Mouse (Mus musculus) mouse embryonic stem cell (cell line): ENCODE measurements around the gene Mical2.

ENCODE experiments used
- in situ Hi-C, 2 experiments: fragments of 300-500 bp; cut with MboI; formaldehyde crosslinking; loops; 1 replicate in 1 of 2; 3 replicates in 1 of 2; pipeline ENCODE4 v1.14.3; 2019 to 2020; ENCODE audit warnings: low sequenced_read_pairs in 2 of 2, low pct_unique_long_range_greater_than_20kb in 1 of 2, mixed read lengths in 1 of 2; ENCODE audit not compliant: unreplicated experiment in 1 of 2

Gene Mical2

GRCm38 (mm10) chr7:112295426-112296221 is 70.0 kb downstream of the Mical2 start:
- in situ Hi-C loops, result no loop called here

GRCm38 (mm10) chr7:112298032-112298431 is 72.4 kb downstream of the Mical2 start:
- in situ Hi-C loops, result no loop called here

- in situ Hi-C loops, result no loop called here
These were observed 73.3 kb downstream of the Mical2 start for GRCm38 (mm10) chr7:112298871-112299422.

- in situ Hi-C loops, result no loop called here
These were observed 74.0 kb downstream of the Mical2 start for GRCm38 (mm10) chr7:112299521-112300096.

- in situ Hi-C loops, result no loop called here
These were observed 74.5 kb downstream of the Mical2 start for GRCm38 (mm10) chr7:112300141-112300540.

- in situ Hi-C loops, result no loop called here
These were observed 75.4 kb downstream of the Mical2 start for GRCm38 (mm10) chr7:112301052-112301451.

GRCm38 (mm10) chr7:112304382-112304781 is 78.7 kb downstream of the Mical2 start:
- in situ Hi-C loops, result no loop called here

- in situ Hi-C loops, result no loop called here
These were observed 83.8 kb downstream of the Mical2 start for GRCm38 (mm10) chr7:112309289-112310016.

- in situ Hi-C loops, result no loop called here
These were observed 84.3 kb downstream of the Mical2 start for GRCm38 (mm10) chr7:112310017-112310360.

- in situ Hi-C loops, result no loop called here
These were observed 87.6 kb downstream of the Mical2 start for GRCm38 (mm10) chr7:112313211-112313610.

- in situ Hi-C loops, result no loop called here
These were observed 88.0 kb downstream of the Mical2 start for GRCm38 (mm10) chr7:112313670-112314069.

- in situ Hi-C loops, result no loop called here
These were observed 90.6 kb downstream of the Mical2 start for GRCm38 (mm10) chr7:112316239-112316638.

- in situ Hi-C loops, result no loop called here
These were observed 91.8 kb downstream of the Mical2 start for GRCm38 (mm10) chr7:112317491-112317890.

- in situ Hi-C loops, result no loop called here
These were observed 92.7 kb downstream of the Mical2 start for GRCm38 (mm10) chr7:112318306-112318705.

- in situ Hi-C loops, result no loop called here
These were observed 93.8 kb downstream of the Mical2 start for GRCm38 (mm10) chr7:112319419-112319818.

GRCm38 (mm10) chr7:112320052-112320730 is 94.5 kb downstream of the Mical2 start:
- in situ Hi-C loops, result no loop called here

- in situ Hi-C loops, result no loop called here
These were observed 96.4 kb downstream of the Mical2 start for GRCm38 (mm10) chr7:112321798-112322794.

- in situ Hi-C loops, result no loop called here
These were observed 98.9 kb downstream of the Mical2 start for GRCm38 (mm10) chr7:112324577-112324976.
